Mouse (Mus musculus) G1E (cell line): Measurements from ENCODE around the gene Syndig1. TPM values are rescaled to one million over a fixed set of nuclear protein-coding genes. Genes with fewer than 3 reads are reported as not detected.

ENCODE experiments used
- ATAC-seq: 2 replicates; pipeline ENCODE4 v1.8.0; 2016; ENCODE audit warnings: mild to moderate bottlenecking; ENCODE audit not compliant: insufficient number of reproducible peaks, poor library complexity, low FRiP score, severe bottlenecking; ENCODE audit errors: extremely low read depth
- DNase-seq: peaks from one replicate; pipeline ENCODE4 v3.0.0; 2012; ENCODE audit warnings: low spot score
- H3K27me3 ChIP-seq: 2 replicates; pipeline ENCODE4 v1.6.1; 2012; ENCODE audit warnings: mild to moderate bottlenecking, low read length, inconsistent platforms; ENCODE audit not compliant: insufficient read depth
- H3K36me3 ChIP-seq: replicated peaks from 2 replicates; pipeline ENCODE3; 2012; ENCODE audit warnings: mild to moderate bottlenecking, inconsistent platforms
- H3K4me1 ChIP-seq: 2 replicates; pipeline ENCODE4 v1.6.1; 2012; ENCODE audit warnings: low read depth, low read length, inconsistent platforms, mixed read lengths; ENCODE audit not compliant: insufficient read depth
- H3K4me3 ChIP-seq: 2 replicates; pipeline ENCODE4 v1.5.1; 2012; ENCODE audit warnings: low read depth, mild to moderate bottlenecking, inconsistent platforms, low read length, moderate library complexity, mixed read lengths
- H3K9me3 ChIP-seq: replicated peaks from 2 replicates; pipeline ENCODE4 v1.6.1; 2012; ENCODE audit warnings: inconsistent platforms
- CTCF ChIP-seq: IDR thresholded peaks from 2 replicates; pipeline ENCODE4 v1.5.1; 2012; ENCODE audit warnings: low read depth, low read length, inconsistent platforms, mixed read lengths
- GATA1 ChIP-seq: IDR thresholded peaks from 2 replicates; pipeline ENCODE4 v1.6.1; 2012; ENCODE audit warnings: borderline replicate concordance, low read length, inconsistent platforms, mixed read lengths
- GATA2 ChIP-seq: IDR thresholded peaks from 2 replicates; pipeline ENCODE4 v1.6.1; 2012; ENCODE audit warnings: low read depth, low read length, inconsistent platforms, borderline replicate concordance
- POLR2AphosphoS5 ChIP-seq: IDR thresholded peaks from 2 replicates; pipeline ENCODE4 v1.6.1; 2012; ENCODE audit warnings: low read depth, low read length, inconsistent platforms; ENCODE audit not compliant: insufficient replicate concordance
- TAL1 ChIP-seq: conservative IDR thresholded peaks from 2 replicates; pipeline ENCODE4 v1.6.1; 2012; ENCODE audit warnings: low read depth, low read length, inconsistent platforms, mixed read lengths
- polyA plus RNA-seq: library from polyadenylated mRNA; stranded (reverse); fragments of >175 nt; gene quantifications from 2 replicates; pipeline ENCODE4 v1.2.3, GENCODE M21; 2012
- total RNA-seq, 2 experiments: library from RNA; stranded (forward) in 1 of 2; stranded (reverse) in 1 of 2; fragments of 200-1000 nt in 1 of 2; fragments of >200 nt in 1 of 2; fragmentation: Nextera tagmentation in 1 of 2; gene quantifications; 2 replicates each; pipeline ENCODE4 v1.2.3; 2014 to 2017

Gene Syndig1
- total and polyA plus RNA-seq, 3 experiments: 0.16 TPM; not detected in 2

GRCm38 (mm10) chr2:149983107-149983506, 154.1 kb downstream of the Syndig1 start:
- Histone ChIP-seq H3K4me1 (no peaks in the 10 kb centered on the region), H3K27me3 (no peaks in the 10 kb centered on the region), H3K4me3 (no peak overlapping the region), H3K36me3 (no peaks in the 10 kb centered on the region), H3K9me3 (no peaks in the 10 kb centered on the region)
- DNase-seq (no peak), ATAC-seq (no peak)
- TF ChIP-seq CTCF: no peak

GRCm38 (mm10) chr2:149987610-149988009, 158.6 kb downstream of the Syndig1 start:
- Histone ChIP-seq H3K9me3 (no peaks in the 10 kb centered on the region), H3K4me3 (no peak overlapping the region), H3K36me3 (no peaks in the 10 kb centered on the region), H3K27me3 (no peaks in the 10 kb centered on the region), H3K4me1 (no peaks in the 10 kb centered on the region)
- no peak for DNase-seq
- no peak for TF ChIP-seq TAL1
- TF ChIP-seq GATA1: no peak
- no peak for TF ChIP-seq POLR2AphosphoS5
- TF ChIP-seq CTCF: no peak
- TF ChIP-seq GATA2: no peak
- no peak for ATAC-seq

GRCm38 (mm10) chr2:149991506-149991905, 162.5 kb downstream of the Syndig1 start:
- Histone ChIP-seq H3K27me3 (no peaks in the 10 kb centered on the region), H3K4me3 (no peak overlapping the region), H3K36me3 (no peaks in the 10 kb centered on the region), H3K4me1 (no peaks in the 10 kb centered on the region), H3K9me3 (0 out of 2 replicates have a peak, but pooled peaks cover 2% of the 10 kb centered on the region)
- TF ChIP-seq POLR2AphosphoS5 (no peak), CTCF (no peak), GATA2 (no peak), GATA1 (no peak), TAL1 (no peak)
- DNase-seq: no peak
- no peak for ATAC-seq

DNA sequence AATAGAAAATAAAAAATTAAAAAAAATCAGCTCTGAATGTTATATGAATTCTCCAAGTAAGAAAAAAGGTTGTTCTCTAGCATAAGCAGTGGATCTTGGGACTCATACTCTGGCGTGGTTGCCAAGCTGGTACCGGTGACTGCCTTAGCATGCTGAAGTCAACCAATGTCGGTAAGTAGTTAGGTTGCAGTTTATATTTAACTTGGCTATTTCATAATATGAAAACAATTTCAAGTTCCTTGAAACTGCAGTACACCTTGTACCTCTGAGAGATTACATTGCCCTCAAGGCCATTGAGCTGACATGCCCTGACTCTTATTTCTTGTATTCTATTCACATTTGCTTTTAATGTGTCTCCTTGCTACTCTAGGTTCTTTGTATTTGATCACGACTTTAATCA, 163.9 kb downstream of the Syndig1 start:
- H3K9me3 ChIP-seq: 0 out of 2 replicates have a peak, but pooled peaks cover 2% of the 10 kb centered on the region
- no peaks in the 10 kb centered on the region for H3K4me1 ChIP-seq
- ATAC-seq (no peak), DNase-seq (no peak)
- no peaks in the 10 kb centered on the region for H3K36me3 ChIP-seq
- H3K4me3 ChIP-seq: no peak overlapping the region
- TF ChIP-seq GATA1 (no peak), CTCF (no peak), POLR2AphosphoS5 (no peak)
- H3K27me3 ChIP-seq: no peaks in the 10 kb centered on the region

GRCm38 (mm10) chr2:149996382-149996964, 167.5 kb downstream of the Syndig1 start:
- no peak for DNase-seq
- no peaks in the 10 kb centered on the region for H3K36me3 ChIP-seq
- H3K4me1 ChIP-seq: no peaks in the 10 kb centered on the region
- ATAC-seq: no peak
- no peak overlapping the region for H3K4me3 ChIP-seq
- 0 out of 2 replicates have a peak, but pooled peaks cover 2% of the 10 kb centered on the region for H3K9me3 ChIP-seq
- no peak for TF ChIP-seq TAL1
- TF ChIP-seq CTCF: no peak
- TF ChIP-seq POLR2AphosphoS5: no peak
- no peak for TF ChIP-seq GATA2
- TF ChIP-seq GATA1: no peak
- H3K27me3 ChIP-seq: no peaks in the 10 kb centered on the region

GRCm38 (mm10) chr2:149997657-149998056, 168.6 kb downstream of the Syndig1 start:
- no peak for ATAC-seq
- H3K4me3 ChIP-seq: no peak overlapping the region
- no peak for DNase-seq

GRCm38 (mm10) chr2:149998373-149999108, 169.5 kb downstream of the Syndig1 start:
- Histone ChIP-seq H3K4me3 (no peak overlapping the region), H3K36me3 (no peaks in the 10 kb centered on the region), H3K9me3 (0 out of 2 replicates have a peak, but pooled peaks cover 2% of the 10 kb centered on the region), H3K4me1 (no peaks in the 10 kb centered on the region), H3K27me3 (no peaks in the 10 kb centered on the region)
- DNase-seq (no peak), ATAC-seq (no peak)
- TF ChIP-seq POLR2AphosphoS5: no peak

More at GRCm38 (mm10) chr2:149997657-149998056, 168.6 kb downstream of the Syndig1 start:
- Histone ChIP-seq H3K27me3 (no peaks in the 10 kb centered on the region), H3K36me3 (no peaks in the 10 kb centered on the region), H3K4me1 (no peaks in the 10 kb centered on the region), H3K9me3 (0 out of 2 replicates have a peak, but pooled peaks cover 2% of the 10 kb centered on the region)
- TF ChIP-seq TAL1 (no peak), GATA1 (no peak), POLR2AphosphoS5 (no peak), CTCF (no peak)
